Mouse (Mus musculus): ENCODE data around the gene Celf1.

- TF ChIP-seq TAL1 (IDR thresholded peaks at IDR 0.05; ENCODE audit: low read length) (no peak), GATA1 (IDR thresholded peaks at IDR 0.05; ENCODE audit: low read length) (no peak)
Observed at GRCm38 (mm10) chr2:90941744-90942143, 1.6 kb downstream of the Celf1 start.

Data from erythroblast, embryonic 14.5 days (primary cell).